Mouse (Mus musculus): ENCODE results near the gene Gsta3. TPM values are rescaled to one million over a fixed set of nuclear protein-coding genes. Genes with fewer than 3 reads are reported as not detected.

Gsta3 gene
- polyA plus RNA-seq, 1 experiment from 2014 or later = 25.9 TPM

- Histone ChIP-seq H3K36me3 (ENCODE audit: control insufficient read depth, insufficient read depth) (no peaks in the 10 kb centered on the region), H3K4me1 (replicated peaks; ENCODE audit: control insufficient read depth, insufficient read depth, low read length) (no peaks in the 10 kb centered on the region), H3K9ac (ENCODE audit: low read depth, low read length) (no peak overlapping the region), H3K27ac (ENCODE audit: low read depth, low read length) (no peak overlapping the region), H3K4me2 (replicated peaks; ENCODE audit: low read depth) (no peak overlapping the region), H3K27me3 (replicated peaks; ENCODE audit: control insufficient read depth, insufficient read depth, low read length) (no peaks in the 10 kb centered on the region), H3K9me3 (ENCODE audit: control insufficient read depth) (no peaks in the 10 kb centered on the region), H3K4me3 (ENCODE audit: low read depth, low read length) (no peak overlapping the region)
- WGBS = 83% methylated on average over 2 of the region's 2 CpGs
- ATAC-seq = no peak
- TF ChIP-seq CTCF (IDR thresholded peaks at IDR 0.05; ENCODE audit: low read depth) = no peak
Observed at GRCm38 (mm10) chr1:21230376-21230775, 10.0 kb upstream of the Gsta3 start.

DNA sequence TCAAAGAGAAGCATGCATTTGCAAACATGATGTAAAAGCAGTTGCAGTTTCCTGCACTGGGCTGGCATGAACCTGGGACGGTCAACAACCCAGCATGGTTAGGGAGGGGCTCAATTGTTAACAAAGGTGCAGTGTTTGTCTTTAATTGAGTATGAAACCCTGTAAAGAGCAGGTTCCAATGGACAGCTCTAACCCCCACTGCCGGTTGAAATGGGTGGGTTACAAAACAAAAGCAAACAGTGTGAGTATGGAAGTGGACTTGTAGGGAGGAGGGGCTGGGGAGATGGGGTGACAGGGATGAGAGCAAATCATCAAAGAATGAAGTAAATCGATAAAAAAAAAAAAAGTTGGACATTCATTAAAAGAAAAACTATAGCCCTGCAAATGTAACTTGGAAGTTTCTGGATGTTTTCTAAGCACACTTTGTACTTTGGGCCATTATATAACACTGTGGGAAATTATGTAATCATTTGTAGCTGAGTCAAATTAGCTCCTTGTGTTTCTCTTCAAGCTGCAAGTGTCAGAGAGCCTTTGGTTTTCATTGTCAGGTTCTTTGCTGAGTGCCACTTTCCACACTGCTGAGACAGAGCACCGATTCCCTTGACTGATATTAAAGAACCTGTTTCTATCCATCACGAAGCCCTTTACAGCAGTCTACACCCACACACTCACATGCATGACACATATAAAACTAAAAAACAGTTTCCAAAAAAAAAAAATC is 8.5 kb upstream of the Gsta3 start:
- WGBS = 47% methylated on average over 5 of the region's 5 CpGs
- ATAC-seq = peak; percentile 71
- H3K4me1 ChIP-seq (replicated peaks; ENCODE audit: control insufficient read depth, insufficient read depth, low read length) = no peaks in the 10 kb centered on the region
- H3K4me2 ChIP-seq (replicated peaks; ENCODE audit: low read depth) = 0 out of 2 replicates have a peak overlapping the region, but pooled peaks have one; percentile 13
- H3K27ac ChIP-seq (ENCODE audit: low read depth, low read length) = no peak overlapping the region
- H3K9me3 ChIP-seq (ENCODE audit: control insufficient read depth) = no peaks in the 10 kb centered on the region
- no peak for TF ChIP-seq CTCF (IDR thresholded peaks at IDR 0.05; ENCODE audit: low read depth)
- H3K4me3 ChIP-seq (ENCODE audit: low read depth, low read length) = no peak overlapping the region
- H3K27me3 ChIP-seq (replicated peaks; ENCODE audit: control insufficient read depth, insufficient read depth, low read length) = no peaks in the 10 kb centered on the region
- no peaks in the 10 kb centered on the region for H3K36me3 ChIP-seq (ENCODE audit: control insufficient read depth, insufficient read depth)
- no peak overlapping the region for H3K9ac ChIP-seq (ENCODE audit: low read depth, low read length)

GRCm38 (mm10) chr1:21232516-21232915 is 7.9 kb upstream of the Gsta3 start:
- no peak overlapping the region for H3K27ac ChIP-seq (ENCODE audit: low read depth, low read length)
- no peaks in the 10 kb centered on the region for H3K4me1 ChIP-seq (replicated peaks; ENCODE audit: control insufficient read depth, insufficient read depth, low read length)
- no peak for TF ChIP-seq CTCF (IDR thresholded peaks at IDR 0.05; ENCODE audit: low read depth)
- no peaks in the 10 kb centered on the region for H3K9me3 ChIP-seq (ENCODE audit: control insufficient read depth)
- WGBS = 96% methylated on average over 1 of the region's 1 CpGs
- H3K4me3 ChIP-seq (ENCODE audit: low read depth, low read length) = no peak overlapping the region
- no peaks in the 10 kb centered on the region for H3K27me3 ChIP-seq (replicated peaks; ENCODE audit: control insufficient read depth, insufficient read depth, low read length)
- H3K9ac ChIP-seq (ENCODE audit: low read depth, low read length) = no peak overlapping the region
- no peak overlapping the region for H3K4me2 ChIP-seq (replicated peaks; ENCODE audit: low read depth)
- ATAC-seq = no peak
- no peaks in the 10 kb centered on the region for H3K36me3 ChIP-seq (ENCODE audit: control insufficient read depth, insufficient read depth)

GRCm38 (mm10) chr1:21235359-21235758 is 5.0 kb upstream of the Gsta3 start:
- H3K9ac ChIP-seq (ENCODE audit: low read depth, low read length) = no peak overlapping the region
- no peak overlapping the region for H3K4me3 ChIP-seq (ENCODE audit: low read depth, low read length)
- no peaks in the 10 kb centered on the region for H3K27me3 ChIP-seq (replicated peaks; ENCODE audit: control insufficient read depth, insufficient read depth, low read length)
- no peaks in the 10 kb centered on the region for H3K36me3 ChIP-seq (ENCODE audit: control insufficient read depth, insufficient read depth)
- no peak for ATAC-seq
- H3K27ac ChIP-seq (ENCODE audit: low read depth, low read length) = no peak overlapping the region
- TF ChIP-seq CTCF (IDR thresholded peaks at IDR 0.05; ENCODE audit: low read depth) = no peak
- H3K4me1 ChIP-seq (replicated peaks; ENCODE audit: control insufficient read depth, insufficient read depth, low read length) = peaks cover 3% of the 10 kb centered on the region; the same call in 1 of the 2 replicates
- no peak overlapping the region for H3K4me2 ChIP-seq (replicated peaks; ENCODE audit: low read depth)
- no peaks in the 10 kb centered on the region for H3K9me3 ChIP-seq (ENCODE audit: control insufficient read depth)
- WGBS = 88% methylated on average over 6 of the region's 6 CpGs

DNA sequence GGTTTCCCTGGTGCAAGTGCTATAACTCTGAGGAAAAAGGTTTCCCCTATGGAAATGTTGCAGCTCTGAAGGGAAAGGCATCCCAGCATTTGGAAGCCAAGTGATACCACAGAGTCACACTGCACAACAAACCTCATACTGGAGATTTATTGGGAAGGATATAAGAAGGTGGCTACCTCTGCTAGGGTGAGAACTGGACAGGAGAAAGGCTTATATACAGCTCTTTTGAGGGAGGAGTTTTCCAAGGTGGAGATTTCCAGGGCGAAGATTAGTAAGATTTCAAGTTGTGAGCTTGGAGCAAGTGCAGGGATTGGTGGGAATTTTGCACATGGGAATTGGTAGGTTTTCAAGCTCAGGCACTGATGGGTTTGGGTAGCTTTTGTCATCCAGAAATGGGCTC is 707 bp downstream of the Gsta3 start:
- Histone ChIP-seq H3K36me3 (ENCODE audit: control insufficient read depth, insufficient read depth) (no peaks in the 10 kb centered on the region), H3K9me3 (ENCODE audit: control insufficient read depth) (no peaks in the 10 kb centered on the region), H3K27me3 (replicated peaks; ENCODE audit: control insufficient read depth, insufficient read depth, low read length) (no peaks in the 10 kb centered on the region), H3K27ac (ENCODE audit: low read depth, low read length) (no peak overlapping the region), H3K4me3 (ENCODE audit: low read depth, low read length) (no peak overlapping the region), H3K9ac (ENCODE audit: low read depth, low read length) (no peak overlapping the region), H3K4me1 (replicated peaks; ENCODE audit: control insufficient read depth, insufficient read depth, low read length) (peaks cover 7% of the 10 kb centered on the region; the same call in 1 of the 2 replicates), H3K4me2 (replicated peaks; ENCODE audit: low read depth) (peak overlapping the region; percentile 47; the same call in 1 of the 2 replicates)
- TF ChIP-seq CTCF (IDR thresholded peaks at IDR 0.05; ENCODE audit: low read depth) = no peak
- no peak for ATAC-seq
- WGBS = 60% methylated on average over 1 of the region's 1 CpGs

- peaks cover 7% of the 10 kb centered on the region; the same call in 1 of the 2 replicates for H3K4me1 ChIP-seq (replicated peaks; ENCODE audit: control insufficient read depth, insufficient read depth, low read length)
- H3K4me2 ChIP-seq (replicated peaks; ENCODE audit: low read depth) = no peak overlapping the region
- TF ChIP-seq CTCF (IDR thresholded peaks at IDR 0.05; ENCODE audit: low read depth) = no peak
- H3K27ac ChIP-seq (ENCODE audit: low read depth, low read length) = no peak overlapping the region
- no peak for ATAC-seq
- H3K9me3 ChIP-seq (ENCODE audit: control insufficient read depth) = no peaks in the 10 kb centered on the region
- 67% methylated on average over 4 of the region's 4 CpGs for WGBS
- H3K4me3 ChIP-seq (ENCODE audit: low read depth, low read length) = no peak overlapping the region
- no peaks in the 10 kb centered on the region for H3K36me3 ChIP-seq (ENCODE audit: control insufficient read depth, insufficient read depth)
- H3K27me3 ChIP-seq (replicated peaks; ENCODE audit: control insufficient read depth, insufficient read depth, low read length) = no peaks in the 10 kb centered on the region
- no peak overlapping the region for H3K9ac ChIP-seq (ENCODE audit: low read depth, low read length)
Observed at GRCm38 (mm10) chr1:21244290-21244960, 4.0 kb downstream of the Gsta3 start.

All from intestine, postnatal 0 days (tissue).